Mouse (Mus musculus): ENCODE data around the gene Wwc1.
"Not testable (repeated sequence)": the region's sequence is repeated elsewhere in the genome, so short reads cannot be mapped to it uniquely, and the experiment has no call there.

The Wwc1 gene

DNA sequence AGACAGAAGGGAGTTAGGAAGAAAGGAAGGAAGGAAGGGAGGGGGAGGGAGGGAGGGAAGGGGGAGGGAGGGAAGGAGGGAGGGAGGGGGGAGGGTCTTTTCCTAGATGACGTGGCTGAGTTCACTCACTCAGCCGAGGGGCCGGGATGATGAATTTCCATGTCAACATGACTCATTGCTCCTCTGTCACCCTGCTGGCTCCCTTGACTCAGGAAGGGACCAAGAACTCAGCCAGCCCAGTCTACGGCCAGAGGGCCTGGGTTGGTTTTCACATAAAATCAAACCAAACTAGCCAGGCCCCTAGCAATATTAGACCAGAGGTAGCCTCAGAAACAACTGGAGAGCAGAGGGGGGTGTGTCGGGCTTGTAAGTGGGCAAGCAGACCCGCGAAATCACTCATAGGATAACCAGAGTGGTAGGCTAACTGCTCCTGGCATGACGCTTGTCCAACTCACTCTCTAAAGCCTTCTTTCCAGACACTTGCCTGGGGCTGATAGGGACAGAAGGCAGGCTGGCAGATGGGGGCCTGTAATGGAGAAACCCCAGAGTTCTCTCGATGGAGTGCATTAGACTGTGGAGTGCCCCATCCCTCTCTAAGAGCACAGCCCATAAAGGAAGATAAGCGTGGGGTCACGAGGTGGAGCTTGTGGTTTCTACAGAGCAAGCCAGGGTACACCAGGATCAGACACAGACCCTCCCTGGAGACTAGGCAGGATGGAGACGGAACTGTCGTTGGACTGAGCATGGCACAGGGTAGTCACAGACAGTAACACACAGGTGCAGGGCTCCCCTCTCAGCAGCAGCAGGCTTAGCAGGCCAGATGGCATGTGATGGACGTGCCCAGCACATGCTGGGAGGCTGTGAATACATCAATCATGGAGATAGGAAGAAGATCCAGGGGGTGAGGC lies 102.4 kb downstream of the Wwc1 start:
- DNase-seq = no peak

GRCm38 (mm10) chr11:35873624-35874244 lies 106.6 kb downstream of the Wwc1 start:
- DNase-seq = no peak

- DNase-seq = no peak
These were observed 109.4 kb downstream of the Wwc1 start for GRCm38 (mm10) chr11:35870961-35871360.

GRCm38 (mm10) chr11:35866140-35866539 lies 114.2 kb downstream of the Wwc1 start:
- DNase-seq = no peak

DNA sequence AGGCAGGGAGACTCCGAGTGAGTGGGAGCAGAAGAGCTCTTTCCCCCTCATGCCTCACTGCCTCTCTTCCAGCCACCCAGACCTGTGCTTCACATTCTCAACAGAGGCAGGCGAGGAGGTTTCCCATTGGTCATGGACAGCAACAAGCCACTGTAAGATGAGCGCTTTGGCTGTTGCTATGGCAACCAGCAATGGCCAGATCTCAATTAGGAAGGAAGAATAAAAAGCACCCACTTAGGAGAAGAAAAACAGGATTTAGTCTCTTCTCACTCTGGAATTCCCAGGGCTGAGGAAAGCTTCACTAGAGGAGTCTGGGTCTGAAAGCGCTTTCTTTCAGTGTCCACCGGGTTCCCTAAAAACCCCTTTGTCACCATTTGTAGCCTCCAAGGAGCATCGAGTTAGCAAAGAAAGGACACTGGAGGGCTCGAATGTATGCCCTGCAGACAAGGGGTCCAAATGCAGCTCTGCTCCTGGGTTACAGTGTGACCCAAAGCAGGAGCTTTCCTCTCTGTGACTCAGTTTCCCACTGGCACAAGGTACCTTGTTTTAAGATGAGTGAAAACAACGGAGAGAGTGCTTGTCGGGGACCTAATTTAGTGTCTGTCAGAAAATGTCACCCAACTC lies 115.2 kb downstream of the Wwc1 start:
- no peak for DNase-seq

- DNase-seq = no peak
These were observed 116.7 kb downstream of the Wwc1 start for GRCm38 (mm10) chr11:35863653-35864052.

- no peak for DNase-seq
These were observed 122.8 kb downstream of the Wwc1 start for GRCm38 (mm10) chr11:35857395-35858067.

DNA sequence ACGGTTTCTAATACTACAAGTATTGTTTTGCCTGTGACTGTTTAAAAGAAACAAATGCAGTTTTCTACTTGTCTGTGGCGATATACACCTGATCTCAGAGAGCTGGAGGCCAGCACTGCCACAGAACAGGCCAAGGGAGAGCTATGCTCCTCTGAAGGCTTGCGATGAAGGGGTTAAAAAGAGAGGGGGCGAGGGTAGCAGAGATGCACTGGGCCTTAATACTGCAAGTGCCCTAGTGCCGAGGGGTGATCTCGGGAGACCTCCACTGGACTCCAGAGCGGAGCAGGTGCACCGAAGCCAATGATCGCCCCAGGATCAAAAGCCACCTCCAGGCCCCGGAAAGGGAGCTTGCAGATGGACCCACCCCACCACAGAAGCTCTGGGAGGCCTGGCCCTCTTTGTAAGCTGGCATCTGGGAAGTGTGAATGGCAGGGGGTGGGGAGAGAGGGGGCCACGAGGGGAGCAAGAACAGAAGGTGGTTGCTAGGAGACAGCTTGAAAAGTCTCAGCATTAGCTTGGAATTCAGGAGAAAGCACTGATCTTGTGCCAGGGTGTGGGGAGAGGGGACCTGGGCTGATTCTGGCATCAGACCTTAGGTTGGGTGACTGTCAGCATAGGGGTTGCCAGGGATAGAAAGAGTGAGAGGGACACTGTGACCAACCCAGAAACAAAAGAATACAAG lies 123.8 kb downstream of the Wwc1 start:
- no peak for DNase-seq

DNA sequence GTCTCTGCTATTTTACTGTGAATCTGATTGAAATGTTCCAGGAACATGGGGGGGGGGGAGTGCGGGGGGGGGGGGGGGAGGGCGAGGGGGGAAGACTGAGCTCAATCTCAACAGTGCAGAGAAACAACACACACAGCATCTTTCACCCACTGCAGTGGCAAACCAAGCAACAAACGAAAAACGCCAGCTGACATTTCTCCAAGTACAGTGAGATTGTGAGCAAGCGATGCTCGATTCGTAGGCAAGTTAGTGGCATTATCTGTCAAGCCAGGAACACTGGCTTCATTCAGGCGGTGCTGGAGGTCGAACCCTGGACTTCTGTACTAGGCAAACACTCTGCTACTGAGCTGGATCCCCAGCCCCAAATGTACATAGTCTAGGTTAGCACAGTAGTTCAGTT lies 124.8 kb downstream of the Wwc1 start:
- DNase-seq = no peak

- DNase-seq = no peak
These were observed 125.4 kb downstream of the Wwc1 start for GRCm38 (mm10) chr11:35854941-35855340.

DNA sequence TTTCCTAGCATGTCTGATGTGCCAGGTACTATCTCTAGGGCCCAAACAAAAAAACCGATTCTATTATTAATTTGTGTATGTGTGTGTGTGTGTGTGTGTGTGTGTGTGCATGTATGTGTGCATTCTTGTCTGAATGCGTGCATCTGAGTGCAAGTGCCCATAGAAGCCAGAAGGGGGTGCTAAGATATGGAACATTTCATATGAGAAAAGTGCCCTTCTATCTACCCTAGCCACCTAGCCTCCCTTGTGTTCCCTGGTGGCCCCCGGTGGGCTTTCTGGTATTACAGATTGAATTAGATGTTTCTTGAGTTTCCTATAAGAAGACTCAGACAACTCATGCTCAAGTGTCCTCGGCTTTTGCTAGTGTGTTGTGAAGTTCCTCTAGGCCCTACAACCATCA lies 126.7 kb downstream of the Wwc1 start:
- no peak for DNase-seq

GRCm38 (mm10) chr11:35852731-35853130 lies 127.6 kb downstream of the Wwc1 start:
- DNase-seq = peak; percentile 21 to 37

- DNase-seq = no peak
These were observed 136.0 kb downstream of the Wwc1 start for GRCm38 (mm10) chr11:35844299-35844698.

- DNase-seq = not testable (repeated sequence)
These were observed 137.8 kb downstream of the Wwc1 start for GRCm38 (mm10) chr11:35842560-35842959.

- DNase-seq = no peak
These were observed 138.5 kb downstream of the Wwc1 start for GRCm38 (mm10) chr11:35841738-35842325.

DNA sequence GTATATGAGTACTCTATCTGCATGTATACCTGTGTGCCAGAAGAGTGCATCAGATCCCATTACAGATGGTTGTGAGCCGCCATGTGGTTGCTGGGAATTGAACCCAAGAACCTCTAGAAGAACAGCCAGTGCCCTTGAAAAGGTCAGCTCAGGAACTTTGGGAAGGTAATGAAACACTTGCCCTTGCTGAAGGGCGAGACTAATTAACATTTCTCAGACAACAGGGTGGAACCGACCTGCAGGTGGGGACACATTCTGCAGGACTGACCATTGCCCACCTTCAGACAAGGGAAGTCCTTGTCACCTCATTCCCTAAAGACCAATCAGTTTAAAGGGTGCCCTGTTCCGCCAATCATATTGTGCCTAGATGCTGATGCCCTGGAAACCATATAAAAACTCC lies 139.5 kb downstream of the Wwc1 start:
- not testable (repeated sequence) for DNase-seq

DNA sequence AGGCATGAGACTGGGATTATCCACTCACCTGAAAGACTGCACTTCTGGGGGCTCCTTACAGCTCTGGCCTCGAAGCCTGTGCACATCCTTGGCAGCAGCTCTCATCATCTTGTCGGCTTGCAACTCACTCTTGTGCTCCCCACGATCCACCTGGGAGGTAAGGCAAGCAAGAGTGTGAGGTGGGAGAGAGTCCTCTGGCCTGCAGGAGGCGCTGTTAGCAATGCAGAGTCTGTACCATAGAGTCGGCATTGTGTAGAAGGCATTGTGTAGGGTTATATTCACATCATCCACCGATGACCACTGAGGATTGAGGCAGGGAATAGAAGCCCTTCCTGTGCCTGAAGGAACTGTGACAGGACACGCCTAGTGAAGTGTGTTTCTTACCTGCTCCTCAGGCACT lies 140.0 kb downstream of the Wwc1 start:
- no peak for DNase-seq

DNA sequence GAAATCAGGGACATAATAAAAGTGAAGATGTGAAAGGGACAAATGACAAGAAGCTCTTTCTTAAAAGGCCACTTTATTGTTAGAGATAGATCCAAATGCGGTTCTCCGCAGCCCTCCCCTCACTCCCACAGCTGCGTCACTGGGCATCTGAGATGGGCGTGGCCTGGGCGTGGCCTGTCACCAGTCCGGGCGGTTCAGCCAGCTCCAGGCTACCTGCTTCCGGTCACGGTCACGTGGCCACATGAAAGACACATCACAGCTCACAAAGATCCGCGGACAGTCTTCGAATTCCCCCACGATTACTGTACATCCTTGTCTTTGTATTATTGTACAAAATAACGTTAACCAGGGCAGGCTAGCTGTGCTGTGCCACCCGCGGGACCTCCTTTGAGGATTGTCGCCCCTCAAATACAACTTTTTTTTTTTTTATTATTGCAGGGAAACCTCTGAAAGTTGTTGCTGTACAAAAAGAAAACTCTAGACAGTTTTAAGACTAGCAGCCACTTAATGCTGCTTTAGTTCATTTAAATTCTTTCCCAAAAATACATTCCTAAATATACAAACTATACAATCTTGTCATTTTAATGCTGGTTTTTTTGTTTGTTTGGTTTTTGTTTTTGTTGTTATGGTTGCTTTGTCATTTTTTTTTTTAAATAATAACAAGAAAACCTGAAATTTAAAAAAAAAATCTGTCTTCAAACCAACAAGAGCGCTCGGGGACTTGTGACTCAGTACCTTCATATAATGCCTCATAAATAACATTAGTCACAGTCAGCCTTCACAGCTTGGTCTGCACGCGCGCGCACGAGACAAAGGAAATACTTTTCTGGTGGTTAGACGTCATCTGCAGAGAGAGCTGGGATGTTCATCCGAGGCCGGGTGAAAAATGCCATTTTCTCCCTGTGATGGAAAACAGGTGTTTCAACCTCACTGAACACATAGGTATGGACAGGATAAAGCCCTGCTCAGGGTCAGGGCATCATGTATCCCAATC lies 141.7 kb downstream of the Wwc1 start:
- DNase-seq = peak; percentile 78 to 88

- no peak for DNase-seq
These were observed 142.9 kb downstream of the Wwc1 start for GRCm38 (mm10) chr11:35837156-35838126.
